Mouse (Mus musculus): ENCODE results near the gene Gm49661. TPM values are rescaled to one million over a fixed set of nuclear protein-coding genes. Genes with fewer than 3 reads are reported as not detected.

The Gm49661 gene
- polyA plus RNA-seq, 1 experiment from 2014 or later, result not detected

- Histone ChIP-seq H3K27me3 (ENCODE audit: control insufficient read depth, insufficient read depth, low read length) (no peaks in the 10 kb centered on the region), H3K9me3 (ENCODE audit: control insufficient read depth, low read length) (no peaks in the 10 kb centered on the region), H3K4me1 (replicated peaks; ENCODE audit: control insufficient read depth, insufficient read depth) (peaks cover 29% of the 10 kb centered on the region), H3K9ac (ENCODE audit: low read length) (peak overlapping the region; percentile 94), H3K4me2 (replicated peaks; ENCODE audit: low read depth) (peak overlapping the region; percentile 96), H3K36me3 (ENCODE audit: control insufficient read depth, insufficient read depth, low read length) (no peaks in the 10 kb centered on the region; the same call in 1 of the 2 replicates), H3K4me3 (ENCODE audit: low read depth, low read length) (peak overlapping the region; percentile 80), H3K27ac (replicated peaks) (peak overlapping the region; percentile 98)
- TF ChIP-seq CTCF (IDR thresholded peaks at IDR 0.05; ENCODE audit: low read depth) (no peak), EP300 (optimal IDR thresholded peaks at IDR 0.05) (no peak)
- ATAC-seq (ENCODE audit: low FRiP score, low TSS enrichment), result no peak
- peak; percentile 73 for DNase-seq (ENCODE audit: low spot score)
- under 1% methylated on average over 65 of the region's 70 CpGs for WGBS
Measured at GRCm38 (mm10) chr8:84977435-84978247, 8.4 kb upstream of the Gm49661 start.

- Histone ChIP-seq H3K4me2 (replicated peaks; ENCODE audit: low read depth) (peak overlapping the region; percentile 96), H3K4me3 (ENCODE audit: low read depth, low read length) (peak overlapping the region; percentile 80), H3K9ac (ENCODE audit: low read length) (peak overlapping the region; percentile 94), H3K27ac (replicated peaks) (peak overlapping the region; percentile 98), H3K36me3 (ENCODE audit: control insufficient read depth, insufficient read depth, low read length) (no peaks in the 10 kb centered on the region; the same call in 1 of the 2 replicates), H3K4me1 (replicated peaks; ENCODE audit: control insufficient read depth, insufficient read depth) (peaks cover 22% of the 10 kb centered on the region), H3K9me3 (ENCODE audit: control insufficient read depth, low read length) (no peaks in the 10 kb centered on the region), H3K27me3 (ENCODE audit: control insufficient read depth, insufficient read depth, low read length) (no peaks in the 10 kb centered on the region)
- no peak for DNase-seq (ENCODE audit: low spot score)
- no peak for ATAC-seq (ENCODE audit: low FRiP score, low TSS enrichment)
- TF ChIP-seq CTCF (IDR thresholded peaks at IDR 0.05; ENCODE audit: low read depth) (no peak), EP300 (optimal IDR thresholded peaks at IDR 0.05) (peak; percentile 47)
- under 1% methylated on average over 23 of the region's 25 CpGs for WGBS
Measured at GRCm38 (mm10) chr8:84976763-84977434, 7.7 kb upstream of the Gm49661 start.

GRCm38 (mm10) chr8:84976031-84976762, 7.0 kb upstream of the Gm49661 start:
- peak overlapping the region; percentile 98 for H3K27ac ChIP-seq (replicated peaks)
- under 1% methylated on average over 58 of the region's 61 CpGs for WGBS
- peak; percentile 96 for DNase-seq (ENCODE audit: low spot score)
- no peaks in the 10 kb centered on the region for H3K9me3 ChIP-seq (ENCODE audit: control insufficient read depth, low read length)
- H3K36me3 ChIP-seq (ENCODE audit: control insufficient read depth, insufficient read depth, low read length), result no peaks in the 10 kb centered on the region; the same call in 1 of the 2 replicates
- peak; percentile 72 for ATAC-seq (ENCODE audit: low FRiP score, low TSS enrichment)
- peaks cover 17% of the 10 kb centered on the region; the same call in 1 of the 2 replicates for H3K4me1 ChIP-seq (replicated peaks; ENCODE audit: control insufficient read depth, insufficient read depth)
- peak overlapping the region; percentile 94 for H3K9ac ChIP-seq (ENCODE audit: low read length)
- peak overlapping the region; percentile 80 for H3K4me3 ChIP-seq (ENCODE audit: low read depth, low read length)
- TF ChIP-seq EP300 (optimal IDR thresholded peaks at IDR 0.05) (peak; percentile 73), CTCF (IDR thresholded peaks at IDR 0.05; ENCODE audit: low read depth) (no peak; the same call in 1 of the 2 replicates)
- no peaks in the 10 kb centered on the region for H3K27me3 ChIP-seq (ENCODE audit: control insufficient read depth, insufficient read depth, low read length)
- H3K4me2 ChIP-seq (replicated peaks; ENCODE audit: low read depth), result peak overlapping the region; percentile 96

DNA sequence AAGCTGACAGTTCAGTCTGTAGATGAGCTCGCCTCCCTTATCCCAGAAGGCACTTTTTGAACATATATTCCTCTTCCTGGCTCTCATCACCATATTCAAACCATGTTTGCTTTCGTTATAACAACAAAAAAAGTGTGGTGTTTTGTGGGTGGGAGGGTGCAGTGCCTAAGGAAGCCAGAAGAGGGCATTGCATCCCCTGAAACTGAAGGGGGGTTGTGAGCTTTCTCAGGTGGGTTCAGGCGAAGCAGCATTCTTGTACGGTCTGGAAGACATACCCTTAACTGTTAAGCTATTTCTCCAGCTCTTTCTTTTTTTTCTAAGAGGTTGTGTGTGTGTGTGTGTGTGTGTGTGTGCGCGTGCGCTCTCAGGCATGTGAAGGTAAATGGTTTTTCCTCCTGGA, 6.2 kb upstream of the Gm49661 start:
- Histone ChIP-seq H3K27me3 (ENCODE audit: control insufficient read depth, insufficient read depth, low read length) (no peaks in the 10 kb centered on the region), H3K36me3 (ENCODE audit: control insufficient read depth, insufficient read depth, low read length) (no peaks in the 10 kb centered on the region; the same call in 1 of the 2 replicates), H3K27ac (replicated peaks) (peak overlapping the region; percentile 98), H3K9me3 (ENCODE audit: control insufficient read depth, low read length) (no peaks in the 10 kb centered on the region), H3K4me2 (replicated peaks; ENCODE audit: low read depth) (peak overlapping the region; percentile 96), H3K4me1 (replicated peaks; ENCODE audit: control insufficient read depth, insufficient read depth) (peaks cover 17% of the 10 kb centered on the region), H3K9ac (ENCODE audit: low read length) (no peak overlapping the region; the same call in 1 of the 2 replicates), H3K4me3 (ENCODE audit: low read depth, low read length) (0 out of 2 replicates have a peak overlapping the region, but pooled peaks have one; percentile 80)
- no peak for TF ChIP-seq EP300 (optimal IDR thresholded peaks at IDR 0.05)
- peak; percentile 94 for TF ChIP-seq CTCF (IDR thresholded peaks at IDR 0.05; ENCODE audit: low read depth)
- peak; percentile 79 for DNase-seq (ENCODE audit: low spot score)
- ATAC-seq (ENCODE audit: low FRiP score, low TSS enrichment), result no peak
- WGBS, result 19% methylated on average over 7 of the region's 7 CpGs

GRCm38 (mm10) chr8:84974543-84975142, 5.4 kb upstream of the Gm49661 start:
- Histone ChIP-seq H3K9me3 (ENCODE audit: control insufficient read depth, low read length) (no peaks in the 10 kb centered on the region), H3K4me1 (replicated peaks; ENCODE audit: control insufficient read depth, insufficient read depth) (peaks cover 14% of the 10 kb centered on the region; the same call in 1 of the 2 replicates), H3K9ac (ENCODE audit: low read length) (no peak overlapping the region), H3K27ac (replicated peaks) (no peak overlapping the region; the same call in 1 of the 2 replicates), H3K4me3 (ENCODE audit: low read depth, low read length) (no peak overlapping the region), H3K27me3 (ENCODE audit: control insufficient read depth, insufficient read depth, low read length) (no peaks in the 10 kb centered on the region), H3K4me2 (replicated peaks; ENCODE audit: low read depth) (no peak overlapping the region), H3K36me3 (ENCODE audit: control insufficient read depth, insufficient read depth, low read length) (no peaks in the 10 kb centered on the region; the same call in 1 of the 2 replicates)
- TF ChIP-seq EP300 (optimal IDR thresholded peaks at IDR 0.05), result no peak
- no peak for TF ChIP-seq CTCF (IDR thresholded peaks at IDR 0.05; ENCODE audit: low read depth)
- no peak for ATAC-seq (ENCODE audit: low FRiP score, low TSS enrichment)
- DNase-seq (ENCODE audit: low spot score), result no peak
- WGBS, result 63% methylated on average over 8 of the region's 8 CpGs
